Mouse (Mus musculus): ENCODE measurements around the gene Zbtb7b. TPM values are rescaled to one million over a fixed set of nuclear protein-coding genes. Genes with fewer than 3 reads are reported as not detected.
A peak's percentile ranks its signal among the peaks of the same experiment; 100 is the strongest.

Gene Zbtb7b
- polyA plus RNA-seq, 1 experiment from 2014 or later, result 1.2 TPM

DNA sequence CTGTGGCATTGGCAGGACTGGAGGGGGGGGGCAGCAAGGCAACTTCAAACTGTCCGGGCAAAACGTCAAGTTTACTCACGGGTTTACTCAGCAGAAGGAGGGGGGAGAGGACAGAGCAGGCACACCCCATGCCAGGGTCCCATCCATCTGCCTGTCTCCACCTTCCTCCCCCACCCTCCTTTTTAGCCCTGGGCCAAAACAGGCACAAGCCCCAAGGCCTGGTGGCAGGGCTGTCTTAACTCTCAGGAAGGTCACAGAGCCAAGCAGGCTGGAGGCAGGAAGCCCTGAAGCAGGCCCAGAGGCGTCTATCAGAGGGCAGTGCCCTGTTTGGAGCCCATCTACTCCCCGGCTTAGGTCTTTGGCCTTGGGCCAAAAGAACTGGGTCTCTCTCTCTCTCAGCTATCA lies 4.5 kb downstream of the Zbtb7b start:
- no peak overlapping the region for H3K4me2 ChIP-seq (replicated peaks; ENCODE audit: low read depth, low read length)
- peaks cover 7% of the 10 kb centered on the region for H3K27me3 ChIP-seq (ENCODE audit: control insufficient read depth, insufficient read depth, low read length)
- ATAC-seq (ENCODE audit: low FRiP score) (no peak), DNase-seq (ENCODE audit: low spot score) (no peak)
- peaks cover 25% of the 10 kb centered on the region for H3K4me1 ChIP-seq (replicated peaks; ENCODE audit: control insufficient read depth, insufficient read depth, low read length)
- no peaks in the 10 kb centered on the region for H3K36me3 ChIP-seq (ENCODE audit: control insufficient read depth, insufficient read depth, low read length)
- H3K9me3 ChIP-seq (ENCODE audit: control insufficient read depth, low read length), result no peaks in the 10 kb centered on the region
- no peak overlapping the region for H3K4me3 ChIP-seq (ENCODE audit: low read depth, low read length)
- H3K9ac ChIP-seq (ENCODE audit: low read depth, low read length), result no peak overlapping the region
- 56% methylated on average over 5 of the region's 5 CpGs for WGBS
- H3K27ac ChIP-seq (ENCODE audit: low read depth, low read length), result no peak overlapping the region

GRCm38 (mm10) chr3:89388901-89389740 lies 5.5 kb downstream of the Zbtb7b start:
- H3K4me1 ChIP-seq (replicated peaks; ENCODE audit: control insufficient read depth, insufficient read depth, low read length), result peaks cover 20% of the 10 kb centered on the region
- H3K4me2 ChIP-seq (replicated peaks; ENCODE audit: low read depth, low read length), result no peak overlapping the region
- no peak overlapping the region for H3K9ac ChIP-seq (ENCODE audit: low read depth, low read length)
- 74% methylated on average over 5 of the region's 6 CpGs for WGBS
- no peaks in the 10 kb centered on the region for H3K9me3 ChIP-seq (ENCODE audit: control insufficient read depth, low read length)
- no peaks in the 10 kb centered on the region for H3K36me3 ChIP-seq (ENCODE audit: control insufficient read depth, insufficient read depth, low read length)
- DNase-seq (ENCODE audit: low spot score) (peak; percentile 41), ATAC-seq (ENCODE audit: low FRiP score) (no peak)
- H3K4me3 ChIP-seq (ENCODE audit: low read depth, low read length), result no peak overlapping the region
- H3K27me3 ChIP-seq (ENCODE audit: control insufficient read depth, insufficient read depth, low read length), result peaks cover 7% of the 10 kb centered on the region
- no peak overlapping the region for H3K27ac ChIP-seq (ENCODE audit: low read depth, low read length)

DNA sequence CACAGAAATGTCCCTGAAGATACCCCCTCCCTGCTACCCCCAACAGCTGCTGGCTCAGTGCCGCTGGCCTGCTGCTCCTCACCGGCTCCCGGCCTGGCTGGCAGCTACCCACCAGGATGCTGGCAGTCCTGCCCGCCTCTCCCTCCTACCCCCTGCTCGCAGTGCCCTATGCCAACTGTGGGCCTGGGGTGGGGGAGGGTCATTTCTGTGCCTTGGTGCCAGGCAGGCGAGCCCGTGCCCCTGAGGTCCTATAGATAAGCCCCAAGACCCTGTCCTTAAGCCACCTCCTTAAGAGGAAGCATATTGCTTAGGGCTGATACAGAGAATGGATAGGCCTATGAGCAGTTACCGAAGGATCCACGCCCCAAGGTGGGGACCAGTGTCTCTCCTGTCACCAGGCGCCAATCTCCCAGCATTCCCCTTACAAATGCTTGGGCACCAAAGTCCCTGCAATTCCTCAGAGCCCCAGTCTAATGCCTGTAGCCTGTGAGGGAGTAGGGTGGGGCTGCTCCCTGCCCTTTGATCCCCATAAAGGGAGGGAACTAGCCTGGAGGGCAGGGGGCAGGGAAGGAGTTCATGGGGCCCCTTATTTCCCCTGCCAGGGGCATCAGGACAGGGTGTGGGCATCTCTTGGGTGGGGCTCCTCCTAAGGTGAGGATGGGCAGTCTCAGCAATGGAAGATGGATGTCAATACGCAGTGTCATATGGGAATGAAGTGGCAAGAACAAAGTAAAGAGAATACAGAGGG lies 6.3 kb downstream of the Zbtb7b start:
- Histone ChIP-seq H3K4me1 (replicated peaks; ENCODE audit: control insufficient read depth, insufficient read depth, low read length) (peaks cover 20% of the 10 kb centered on the region), H3K27me3 (ENCODE audit: control insufficient read depth, insufficient read depth, low read length) (peaks cover 7% of the 10 kb centered on the region), H3K9ac (ENCODE audit: low read depth, low read length) (no peak overlapping the region), H3K4me3 (ENCODE audit: low read depth, low read length) (no peak overlapping the region), H3K9me3 (ENCODE audit: control insufficient read depth, low read length) (no peaks in the 10 kb centered on the region), H3K4me2 (replicated peaks; ENCODE audit: low read depth, low read length) (no peak overlapping the region; the same call in 1 of the 2 replicates), H3K36me3 (ENCODE audit: control insufficient read depth, insufficient read depth, low read length) (no peaks in the 10 kb centered on the region), H3K27ac (ENCODE audit: low read depth, low read length) (no peak overlapping the region)
- 78% methylated on average over 10 of the region's 11 CpGs for WGBS
- DNase-seq (ENCODE audit: low spot score) (no peak), ATAC-seq (ENCODE audit: low FRiP score) (no peak)

GRCm38 (mm10) chr3:89387632-89388031 lies 6.9 kb downstream of the Zbtb7b start:
- DNase-seq (ENCODE audit: low spot score), result no peak
- H3K27me3 ChIP-seq (ENCODE audit: control insufficient read depth, insufficient read depth, low read length), result peaks cover 6% of the 10 kb centered on the region
- H3K27ac ChIP-seq (ENCODE audit: low read depth, low read length), result no peak overlapping the region
- no peaks in the 10 kb centered on the region for H3K9me3 ChIP-seq (ENCODE audit: control insufficient read depth, low read length)
- H3K36me3 ChIP-seq (ENCODE audit: control insufficient read depth, insufficient read depth, low read length), result no peaks in the 10 kb centered on the region
- 74% methylated on average over 11 of the region's 11 CpGs for WGBS
- peaks cover 16% of the 10 kb centered on the region for H3K4me1 ChIP-seq (replicated peaks; ENCODE audit: control insufficient read depth, insufficient read depth, low read length)
- no peak overlapping the region for H3K9ac ChIP-seq (ENCODE audit: low read depth, low read length)
- no peak overlapping the region for H3K4me3 ChIP-seq (ENCODE audit: low read depth, low read length)
- H3K4me2 ChIP-seq (replicated peaks; ENCODE audit: low read depth, low read length), result no peak overlapping the region
- no peak for ATAC-seq (ENCODE audit: low FRiP score)

DNA sequence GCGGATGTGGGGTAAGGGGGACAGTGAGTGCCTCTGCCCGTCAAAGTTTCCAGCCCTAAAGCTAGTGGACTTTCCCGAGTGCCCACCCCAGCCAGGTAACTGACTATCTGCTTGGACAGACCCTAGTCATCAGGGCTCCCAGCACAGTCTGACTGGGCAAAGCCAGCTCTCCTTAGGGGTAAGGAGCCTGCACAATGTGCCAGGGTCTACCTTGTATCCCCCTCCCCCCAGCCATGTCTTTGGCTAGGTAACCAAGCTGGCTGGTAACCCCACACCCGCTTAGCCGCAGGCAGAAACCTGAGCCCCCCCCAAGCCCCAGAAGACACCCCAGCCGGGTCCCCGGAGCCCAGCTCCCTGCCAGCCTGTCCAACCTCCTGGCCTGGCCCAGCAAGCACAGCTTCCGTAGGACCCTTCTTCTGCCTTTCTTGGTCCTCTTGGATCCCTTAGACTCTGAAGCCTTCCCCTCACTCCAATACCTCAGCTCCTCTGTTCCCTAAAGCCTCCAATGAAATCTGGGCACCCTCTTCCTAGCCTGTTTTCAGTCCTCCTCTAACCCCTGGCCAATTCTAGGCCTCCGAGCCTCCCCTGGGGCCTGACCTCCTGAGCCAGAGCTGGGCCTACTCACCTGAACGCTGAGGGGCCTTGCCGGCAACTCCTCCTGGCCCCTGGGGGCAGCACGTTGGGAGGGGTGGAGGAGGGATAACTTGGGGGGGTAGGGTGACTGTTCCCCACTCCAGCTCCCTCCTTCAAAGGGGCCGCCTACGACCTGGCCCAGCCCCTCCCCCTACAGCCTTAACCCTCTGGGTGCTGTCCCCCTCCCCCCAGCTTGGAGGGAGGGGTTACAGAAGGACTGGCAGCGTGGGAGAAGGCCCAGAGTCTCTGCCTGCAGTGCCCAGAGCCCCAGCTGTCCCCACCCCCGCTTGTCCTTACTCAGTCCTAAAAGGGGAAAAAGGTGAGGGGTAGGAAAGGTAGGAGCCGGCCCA lies 7.8 kb downstream of the Zbtb7b start:
- H3K4me1 ChIP-seq (replicated peaks; ENCODE audit: control insufficient read depth, insufficient read depth, low read length), result peaks cover 11% of the 10 kb centered on the region; the same call in 1 of the 2 replicates
- no peak overlapping the region for H3K27ac ChIP-seq (ENCODE audit: low read depth, low read length)
- DNase-seq (ENCODE audit: low spot score), result no peak
- WGBS, result 52% methylated on average over 17 of the region's 17 CpGs
- no peaks in the 10 kb centered on the region for H3K9me3 ChIP-seq (ENCODE audit: control insufficient read depth, low read length)
- H3K4me2 ChIP-seq (replicated peaks; ENCODE audit: low read depth, low read length), result no peak overlapping the region
- no peaks in the 10 kb centered on the region for H3K27me3 ChIP-seq (ENCODE audit: control insufficient read depth, insufficient read depth, low read length)
- H3K4me3 ChIP-seq (ENCODE audit: low read depth, low read length), result no peak overlapping the region
- no peaks in the 10 kb centered on the region for H3K36me3 ChIP-seq (ENCODE audit: control insufficient read depth, insufficient read depth, low read length)
- no peak for ATAC-seq (ENCODE audit: low FRiP score)
- H3K9ac ChIP-seq (ENCODE audit: low read depth, low read length), result no peak overlapping the region

DNA sequence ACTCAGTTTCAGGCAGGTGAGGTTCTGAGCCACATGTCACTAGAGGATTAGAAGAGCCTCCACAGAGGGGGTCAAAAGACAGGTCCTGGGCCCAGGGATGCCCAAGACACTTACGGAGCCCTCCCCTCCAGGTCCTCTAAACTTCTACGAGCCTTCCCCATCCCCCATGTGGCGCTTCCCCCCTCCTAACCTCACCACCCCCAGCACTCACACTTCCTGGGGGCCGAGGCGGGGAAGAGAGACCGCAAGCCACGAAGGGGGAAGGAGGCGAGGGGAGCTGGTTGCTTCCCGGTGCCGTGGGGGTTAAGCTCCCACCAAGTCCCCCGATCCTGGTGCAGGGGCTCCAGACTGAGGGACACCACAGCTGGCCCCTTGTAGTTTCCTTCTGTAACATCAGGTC lies 9.1 kb downstream of the Zbtb7b start:
- Histone ChIP-seq H3K9me3 (ENCODE audit: control insufficient read depth, low read length) (no peaks in the 10 kb centered on the region), H3K27ac (ENCODE audit: low read depth, low read length) (no peak overlapping the region), H3K36me3 (ENCODE audit: control insufficient read depth, insufficient read depth, low read length) (no peaks in the 10 kb centered on the region), H3K4me1 (replicated peaks; ENCODE audit: control insufficient read depth, insufficient read depth, low read length) (no peaks in the 10 kb centered on the region), H3K4me3 (ENCODE audit: low read depth, low read length) (no peak overlapping the region), H3K4me2 (replicated peaks; ENCODE audit: low read depth, low read length) (no peak overlapping the region), H3K27me3 (ENCODE audit: control insufficient read depth, insufficient read depth, low read length) (no peaks in the 10 kb centered on the region), H3K9ac (ENCODE audit: low read depth, low read length) (no peak overlapping the region)
- 43% methylated on average over 10 of the region's 11 CpGs for WGBS
- ATAC-seq (ENCODE audit: low FRiP score) (no peak), DNase-seq (ENCODE audit: low spot score) (no peak)

DNA sequence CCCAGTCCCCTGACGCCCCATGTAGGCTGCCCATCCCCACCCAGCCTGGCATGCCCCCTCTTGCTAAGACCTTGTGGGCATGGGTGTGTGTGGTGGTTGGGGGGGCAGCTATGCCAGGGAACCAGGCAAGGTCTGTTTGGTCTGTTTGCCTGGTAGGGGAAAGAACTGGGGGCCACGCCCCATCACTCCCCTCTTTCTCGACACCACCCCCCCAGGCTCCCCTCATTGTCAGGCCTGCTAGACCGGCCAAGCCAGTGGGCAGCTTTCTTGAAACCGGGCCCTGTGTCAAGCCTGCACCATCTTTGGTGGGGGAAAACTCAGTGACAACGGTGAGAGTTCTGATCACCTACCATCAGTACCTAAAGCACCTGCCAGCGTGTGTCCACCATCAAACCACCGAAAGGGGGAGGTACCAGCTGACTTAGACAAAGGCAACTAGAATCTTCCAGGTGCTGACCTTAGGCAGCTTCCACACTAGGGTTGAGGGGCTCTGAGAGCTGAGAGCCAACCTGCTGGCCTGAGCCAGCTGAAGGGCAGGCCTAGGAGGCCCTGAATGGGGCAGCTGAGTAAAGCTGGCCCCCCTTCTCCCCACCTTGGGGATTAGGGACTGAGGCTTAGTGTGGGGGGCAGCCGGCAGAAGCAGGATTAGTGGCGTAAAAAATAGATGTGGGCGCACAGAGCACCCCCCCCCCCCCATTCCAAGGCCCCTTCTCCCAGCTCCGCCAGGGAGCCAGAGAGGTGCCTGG lies 10.1 kb downstream of the Zbtb7b start:
- no peak overlapping the region for H3K4me3 ChIP-seq (ENCODE audit: low read depth, low read length)
- no peak overlapping the region for H3K4me2 ChIP-seq (replicated peaks; ENCODE audit: low read depth, low read length)
- no peaks in the 10 kb centered on the region for H3K9me3 ChIP-seq (ENCODE audit: control insufficient read depth, low read length)
- no peaks in the 10 kb centered on the region for H3K36me3 ChIP-seq (ENCODE audit: control insufficient read depth, insufficient read depth, low read length)
- ATAC-seq (ENCODE audit: low FRiP score), result no peak
- no peak overlapping the region for H3K9ac ChIP-seq (ENCODE audit: low read depth, low read length)
- H3K4me1 ChIP-seq (replicated peaks; ENCODE audit: control insufficient read depth, insufficient read depth, low read length), result no peaks in the 10 kb centered on the region
- H3K27ac ChIP-seq (ENCODE audit: low read depth, low read length), result no peak overlapping the region
- DNase-seq (ENCODE audit: low spot score), result no peak
- no peaks in the 10 kb centered on the region for H3K27me3 ChIP-seq (ENCODE audit: control insufficient read depth, insufficient read depth, low read length)
- WGBS, result 63% methylated on average over 12 of the region's 12 CpGs

Data from hindbrain, embryonic 11.5 days (tissue).